Mouse (Mus musculus) ES-Bruce4 (cell line): ENCODE measurements around the gene Btg2.

Experiments used
- CTCF ChIP-seq: IDR thresholded peaks from one replicate; pipeline ENCODE4 v1.8.1; 2011; ENCODE audit warnings: low read depth, low read length
- POLR2A ChIP-seq: IDR thresholded peaks from one replicate; pipeline ENCODE4 v1.8.1; 2011; ENCODE audit warnings: low read length; ENCODE audit not compliant: insufficient read depth

GRCm38 (mm10) chr1:134065241-134065809, 13.6 kb downstream of the Btg2 start:
- TF ChIP-seq CTCF: no peak
- no peak for TF ChIP-seq POLR2A
